Mouse (Mus musculus) intestine, embryonic 14.5 days (tissue): Measurements from ENCODE around the gene Xlr5a. TPM values are rescaled to one million over a fixed set of nuclear protein-coding genes. Genes with fewer than 3 reads are reported as not detected.
"Not testable (repeated sequence)": the region's sequence is repeated elsewhere in the genome, so short reads cannot be mapped to it uniquely, and the experiment has no call there.

Experiments
- ATAC-seq: fragments of 200-750 bp; cut with Nextera tagmentation; replicated peaks from 2 replicates; pipeline ENCODE4 v1.8.0; 2017; ENCODE audit warnings: low read depth, moderate number of reproducible peaks, moderate TSS enrichment, moderate library complexity; ENCODE audit not compliant: low FRiP score, low TSS enrichment
- DNase-seq: peaks from one replicate; pipeline ENCODE4 v3.0.0-alpha.2; 2018; ENCODE audit warnings: low spot score
- H3K27ac ChIP-seq: fragments of 300-500 bp; sonication (generic); 2 replicates; pipeline ENCODE4 v1.5.1; 2014; ENCODE audit warnings: low read depth, mild to moderate bottlenecking, control low read depth
- H3K27me3 ChIP-seq: fragments of 300-500 bp; sonication (generic); replicated peaks from 2 replicates; pipeline ENCODE4 v1.6.1; 2014; ENCODE audit warnings: low read length, control low read depth; ENCODE audit not compliant: control insufficient read depth, insufficient read depth
- H3K36me3 ChIP-seq: fragments of 300-500 bp; sonication (generic); 2 replicates; pipeline ENCODE4 v1.6.1; 2014; ENCODE audit warnings: low read length, control low read depth; ENCODE audit not compliant: control insufficient read depth, insufficient read depth
- H3K4me1 ChIP-seq: fragments of 300-500 bp; sonication (generic); replicated peaks from 2 replicates; pipeline ENCODE4 v1.6.1; 2014; ENCODE audit warnings: low read length, control low read depth, mixed read lengths; ENCODE audit not compliant: control insufficient read depth, insufficient read depth
- H3K4me2 ChIP-seq: fragments of 300-500 bp; sonication (generic); 2 replicates; pipeline ENCODE4 v1.6.1; 2014; ENCODE audit warnings: low read length
- H3K4me3 ChIP-seq: fragments of 300-500 bp; sonication (generic); 2 replicates; pipeline ENCODE4 v1.5.1; 2014; ENCODE audit warnings: low read depth, low read length, control low read depth, mixed read lengths
- H3K9ac ChIP-seq: fragments of 300-500 bp; sonication (generic); 2 replicates; pipeline ENCODE4 v1.6.1; 2014; ENCODE audit warnings: mild to moderate bottlenecking, low read length
- H3K9me3 ChIP-seq: fragments of 300-500 bp; sonication (generic); 2 replicates; pipeline ENCODE4 v1.6.1; 2016; ENCODE audit warnings: low read length, control low read depth; ENCODE audit not compliant: control insufficient read depth
- WGBS: fragments of 180-500 bp; shearing (Covaris S2); extraction: QIAGEN DNeasy Blood & Tissue Kit; methylation state at CpG from one replicate; pipeline ENCODE4 v1.1.7; 2014; 5-methylcytosine and 5-hydroxymethylcytosine counted together
- polyA plus RNA-seq: library from polyadenylated mRNA; unstranded; fragments of >200 nt; fragmentation: Nextera tagmentation; extraction: Ambion mirVana; gene quantifications from 2 replicates; pipeline ENCODE4 v1.2.1, GENCODE M21; 2014

Xlr5a gene
- polyA plus RNA-seq = 0.26 TPM in 1 of 2 replicates, not detected in the other

- WGBS = 90% methylated on average over 12 of the region's 17 CpGs
- H3K27me3 ChIP-seq, H3K36me3 ChIP-seq, DNase-seq, H3K4me3 ChIP-seq, ATAC-seq, H3K9me3 ChIP-seq, H3K4me1 ChIP-seq, H3K9ac ChIP-seq, H3K4me2 ChIP-seq, H3K27ac ChIP-seq: not testable (repeated sequence)
Observed at GRCm38 (mm10) chrX:73292876-73293275, at the start of gene Xlr5a, which contains the start of gene Xlr5c. Xlr5a (minus strand) TSS chrX:73292976. Xlr5c (minus strand) TSS chrX:73292976.

- peak; percentile 82 for DNase-seq
- peak within 1 kb of the TSS; percentile 66 for H3K9ac ChIP-seq
- H3K27me3 ChIP-seq = 0 out of 2 replicates have a peak, but pooled peaks cover 9% of the 10 kb centered on the region
- WGBS = 11% methylated on average over 37 of the region's 37 CpGs
- no peaks in the 10 kb centered on the region for H3K9me3 ChIP-seq
- H3K36me3 ChIP-seq = no peaks in the 10 kb centered on the region
- no peaks in the 10 kb centered on the region for H3K4me1 ChIP-seq
- peak within 1 kb of the TSS; percentile 57 for H3K4me3 ChIP-seq
- H3K4me2 ChIP-seq = peak within 1 kb of the TSS; percentile 52
- peak; percentile 89 for ATAC-seq
- H3K27ac ChIP-seq = peak within 1 kb of the TSS; percentile 62
Observed at GRCm38 (mm10) chrX:73342483-73342895, 49.7 kb upstream of the Xlr5a start, which contains the start of gene Zfp275. Zfp275 (plus strand) TSS chrX:73342621.

- H3K9ac ChIP-seq = no peak overlapping the region
- H3K9me3 ChIP-seq = no peaks in the 10 kb centered on the region
- ATAC-seq (peak; percentile 36; the same call in 1 of the 2 replicates), DNase-seq (no peak)
- peaks cover 9% of the 10 kb centered on the region; the same call in 1 of the 2 replicates for H3K27me3 ChIP-seq
- WGBS = 34% methylated on average over 3 of the region's 3 CpGs
- H3K27ac ChIP-seq = no peak overlapping the region
- peak overlapping the region; percentile 52 for H3K4me2 ChIP-seq
- H3K4me3 ChIP-seq = 0 out of 2 replicates have a peak overlapping the region, but pooled peaks have one; percentile 57
- H3K4me1 ChIP-seq = no peaks in the 10 kb centered on the region
- H3K36me3 ChIP-seq = no peaks in the 10 kb centered on the region
Observed at GRCm38 (mm10) chrX:73342068-73342467, 49.3 kb upstream of the Xlr5a start.

- WGBS = 58% methylated on average over 1 of the region's 1 CpGs
- H3K9me3 ChIP-seq = no peaks in the 10 kb centered on the region
Observed at GRCm38 (mm10) chrX:73341473-73341872, 48.7 kb upstream of the Xlr5a start.

GRCm38 (mm10) chrX:73336740-73337139, 44.0 kb upstream of the Xlr5a start, which contains the start of gene Gm45015:
Gm45015 (minus strand) TSS chrX:73336840.
- no peak for ATAC-seq
- WGBS = 89% methylated on average over 4 of the region's 4 CpGs

More at GRCm38 (mm10) chrX:73341473-73341872, 48.7 kb upstream of the Xlr5a start:
- H3K9ac ChIP-seq = no peak overlapping the region
- no peak overlapping the region for H3K27ac ChIP-seq
- H3K36me3 ChIP-seq = no peaks in the 10 kb centered on the region
- no peak overlapping the region for H3K4me2 ChIP-seq
- DNase-seq = no peak
- H3K27me3 ChIP-seq = peaks cover 9% of the 10 kb centered on the region; the same call in 1 of the 2 replicates
- no peaks in the 10 kb centered on the region for H3K4me1 ChIP-seq
- H3K4me3 ChIP-seq = no peak overlapping the region
- ATAC-seq = no peak

GRCm38 (mm10) chrX:73333548-73333947, 40.8 kb upstream of the Xlr5a start:
- Histone ChIP-seq H3K4me3 (no peak overlapping the region), H3K4me1 (no peaks in the 10 kb centered on the region), H3K9me3 (no peaks in the 10 kb centered on the region), H3K4me2 (no peak overlapping the region), H3K27me3 (peaks cover 4% of the 10 kb centered on the region; the same call in 1 of the 2 replicates), H3K27ac (no peak overlapping the region), H3K36me3 (no peaks in the 10 kb centered on the region), H3K9ac (no peak overlapping the region)
- ATAC-seq (no peak), DNase-seq (no peak)

More at GRCm38 (mm10) chrX:73336740-73337139, 44.0 kb upstream of the Xlr5a start, which contains the start of gene Gm45015:
- DNase-seq = no peak
- Histone ChIP-seq H3K9me3 (no peaks in the 10 kb centered on the region), H3K4me2 (no peak within 1 kb of the TSS), H3K4me1 (no peaks in the 10 kb centered on the region), H3K4me3 (no peak within 1 kb of the TSS), H3K27me3 (peaks cover 11% of the 10 kb centered on the region; the same call in 1 of the 2 replicates), H3K27ac (no peak within 1 kb of the TSS), H3K36me3 (no peaks in the 10 kb centered on the region), H3K9ac (no peak within 1 kb of the TSS)

GRCm38 (mm10) chrX:73327215-73327614, 34.4 kb upstream of the Xlr5a start:
- Histone ChIP-seq H3K4me2 (no peak overlapping the region), H3K36me3 (no peaks in the 10 kb centered on the region), H3K9me3 (no peaks in the 10 kb centered on the region), H3K4me1 (no peaks in the 10 kb centered on the region), H3K27me3 (0 out of 2 replicates have a peak, but pooled peaks cover 3% of the 10 kb centered on the region), H3K4me3 (no peak overlapping the region), H3K9ac (no peak overlapping the region), H3K27ac (no peak overlapping the region)
- ATAC-seq = no peak
- no peak for DNase-seq
- 81% methylated on average over 2 of the region's 2 CpGs for WGBS

- Histone ChIP-seq H3K27ac (no peak overlapping the region), H3K36me3 (no peaks in the 10 kb centered on the region), H3K9me3 (no peaks in the 10 kb centered on the region), H3K4me3 (no peak overlapping the region), H3K4me2 (no peak overlapping the region), H3K9ac (no peak overlapping the region), H3K4me1 (no peaks in the 10 kb centered on the region), H3K27me3 (no peaks in the 10 kb centered on the region)
- WGBS = 69% methylated on average over 3 of the region's 3 CpGs
- ATAC-seq (no peak), DNase-seq (no peak)
Observed at GRCm38 (mm10) chrX:73321029-73321428, 28.3 kb upstream of the Xlr5a start.

GRCm38 (mm10) chrX:73312522-73312921, 19.7 kb upstream of the Xlr5a start:
- 39% methylated on average over 3 of the region's 3 CpGs for WGBS
- Histone ChIP-seq H3K4me1 (no peaks in the 10 kb centered on the region), H3K36me3 (no peaks in the 10 kb centered on the region), H3K4me2 (no peak overlapping the region), H3K4me3 (no peak overlapping the region), H3K27me3 (no peaks in the 10 kb centered on the region), H3K9me3 (no peaks in the 10 kb centered on the region), H3K9ac (no peak overlapping the region), H3K27ac (no peak overlapping the region)
- no peak for DNase-seq
- ATAC-seq = no peak
